Mouse (Mus musculus) ovary, postnatal 36 days (tissue): ENCODE measurements at regions not wholly inside any gene's neighbourhood (a gene's known extent, or its start where the extent isn't known, plus 50 kb on each side); places are given as distances from the start of the nearest gene placed in this dataset.
A peak's percentile ranks its signal among the peaks of the same experiment; 100 is the strongest.

Experiments
- DNase-seq: peaks from one replicate; pipeline ENCODE4 v3.0.0; 2022; ENCODE audit warnings: low spot score, mixed read lengths

DNA sequence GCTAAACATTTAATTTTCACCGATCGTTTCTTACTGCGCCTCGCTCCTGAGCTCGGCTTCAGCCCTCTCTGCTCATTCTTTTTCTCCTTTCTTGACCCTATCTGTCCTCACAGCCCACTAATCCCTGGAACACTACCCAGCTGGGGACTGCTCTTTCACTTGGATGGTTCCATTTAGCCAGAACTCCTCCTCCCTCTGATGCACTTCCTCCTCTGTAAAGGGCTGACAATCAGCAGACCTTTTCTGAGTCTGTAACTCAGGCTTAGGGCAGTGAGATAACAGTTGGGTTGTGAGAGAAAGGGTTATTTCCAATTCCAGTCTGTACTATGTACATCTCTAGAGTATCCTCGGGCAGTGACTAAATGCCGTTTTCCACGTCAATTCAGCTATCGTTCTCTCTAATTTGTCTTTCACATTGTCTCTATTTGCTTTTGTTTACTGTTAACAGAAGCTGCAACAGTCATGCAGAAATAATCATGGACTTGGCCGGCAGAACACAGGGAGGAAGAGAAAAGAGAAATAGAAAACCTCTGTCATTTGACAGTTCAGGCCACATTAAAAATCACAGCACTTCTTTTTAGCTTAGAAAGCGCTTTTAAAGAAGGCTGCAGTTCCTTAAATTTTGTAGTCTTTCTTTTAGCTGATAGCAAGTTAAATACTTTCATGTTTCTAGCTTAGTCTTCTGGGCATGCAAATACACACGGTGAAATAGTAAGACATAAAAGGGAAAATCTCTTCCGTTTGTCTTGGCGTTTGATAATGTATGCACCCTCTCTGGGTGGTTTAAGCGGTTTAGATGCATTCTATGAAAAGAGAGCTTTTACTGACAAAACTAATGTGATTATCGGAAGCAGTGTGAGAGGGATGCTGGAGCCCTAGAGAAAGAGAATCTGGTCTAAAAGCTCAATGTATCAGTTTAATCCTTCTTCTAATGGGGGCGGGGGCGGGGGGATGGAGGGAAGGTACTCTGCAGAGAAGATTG is 94.7 kb upstream of the Fam181b start:
- DNase-seq: no peak

DNA sequence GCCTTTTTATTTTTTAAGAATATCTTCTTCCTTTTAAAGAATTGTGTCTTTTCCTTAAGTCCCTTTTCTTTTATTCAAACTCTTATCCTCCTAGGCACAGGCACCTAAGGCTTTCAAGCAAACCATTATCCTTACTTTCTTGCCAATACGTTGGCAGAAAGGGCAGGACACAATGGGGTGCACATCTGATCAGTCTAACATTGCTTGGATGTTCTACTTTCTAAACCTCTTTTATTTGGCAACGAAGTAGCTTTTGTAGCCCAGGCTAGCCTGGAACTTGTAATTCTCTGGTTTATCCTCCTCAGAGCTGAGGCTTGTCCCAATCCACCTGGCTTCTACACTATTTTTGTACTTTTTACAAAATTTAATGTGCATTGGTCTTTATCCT is 94.0 kb upstream of the Fam181b start:
- DNase-seq: no peak

DNA sequence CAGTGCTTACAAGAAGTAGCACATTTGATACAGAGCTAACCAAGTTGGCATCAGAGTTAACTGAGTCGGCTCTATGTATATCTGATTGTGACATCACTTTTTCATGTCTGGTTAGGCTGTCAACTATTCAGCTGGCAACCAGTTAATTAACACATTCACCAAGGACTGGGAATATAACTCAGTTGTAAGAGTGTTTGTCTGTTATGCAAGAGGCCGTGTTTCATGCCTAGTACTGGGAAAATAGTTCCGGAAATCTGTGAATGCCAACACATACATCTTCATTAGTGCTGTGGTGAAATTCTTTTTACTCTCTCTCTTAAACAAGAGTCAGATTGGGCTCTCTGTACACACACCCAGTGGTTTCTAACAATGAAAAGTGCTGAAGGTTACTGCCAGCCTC is 80.8 kb upstream of the Fam181b start:
- no peak for DNase-seq

DNA sequence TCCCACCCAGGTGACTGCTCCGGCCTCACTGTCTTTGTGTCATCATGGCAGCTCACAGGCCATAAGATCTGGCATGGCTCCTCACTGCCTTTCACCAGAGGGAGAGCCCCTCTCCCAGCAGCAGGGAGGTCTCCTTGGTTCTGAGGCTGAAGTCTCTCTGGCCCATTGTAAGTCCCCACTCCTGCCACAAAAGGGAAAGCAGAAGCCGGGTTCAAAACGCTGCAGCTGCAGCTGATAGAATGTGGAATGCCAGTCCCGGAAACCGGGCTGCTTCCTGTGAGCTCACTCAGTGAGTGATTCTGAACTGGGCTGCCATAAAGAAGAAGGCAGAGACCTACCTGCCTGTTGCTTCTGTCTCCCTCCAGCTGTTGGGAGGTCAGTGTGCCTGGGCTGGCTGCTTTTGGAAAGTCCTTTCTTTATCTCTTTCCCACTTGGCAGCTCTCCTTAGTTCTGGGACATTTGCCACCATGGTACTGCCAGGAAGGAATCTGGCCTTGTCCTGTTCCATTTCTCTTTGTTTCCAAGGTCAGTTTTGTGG is 72.9 kb upstream of the Fam181b start:
- DNase-seq: peak; percentile 62

- DNase-seq: no peak
These were observed 71.9 kb upstream of the Fam181b start for GRCm38 (mm10) chr7:93007721-93008120.

GRCm38 (mm10) chr7:93019390-93019789 is 60.3 kb upstream of the Fam181b start:
- no peak for DNase-seq

DNA sequence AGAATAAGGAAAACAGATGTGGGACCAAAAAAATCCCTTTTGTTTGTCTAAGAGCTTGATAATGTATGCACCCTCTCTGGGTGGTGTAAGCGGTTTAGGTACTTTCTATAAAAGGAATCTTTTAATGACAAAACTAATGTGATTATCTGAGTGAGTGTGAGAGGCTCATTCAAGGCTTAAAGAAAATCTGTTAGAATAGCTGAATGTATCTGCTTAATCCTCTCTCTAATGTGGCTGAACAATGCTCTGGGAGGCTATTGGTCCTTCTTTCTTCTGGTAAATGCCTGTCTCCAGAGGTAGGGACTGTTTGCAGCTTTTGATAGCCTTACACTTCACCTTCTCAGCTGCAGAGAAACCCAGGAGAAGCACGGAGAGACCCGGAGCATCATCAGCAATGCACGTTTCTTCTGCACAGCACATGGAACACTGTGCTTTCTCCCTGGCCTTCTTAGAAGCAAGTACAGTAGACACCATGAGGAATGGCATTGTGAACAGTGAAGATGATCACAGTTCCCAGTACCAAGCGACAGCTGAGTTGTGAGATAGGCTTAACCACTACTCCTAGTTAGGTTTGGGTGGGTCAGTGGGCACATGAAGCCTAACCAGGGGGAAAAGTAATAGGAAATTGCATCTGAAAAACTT is 56.1 kb upstream of the Fam181b start:
- no peak for DNase-seq

GRCm38 (mm10) chr7:93026231-93026630 is 53.4 kb upstream of the Fam181b start:
- no peak for DNase-seq
